Mouse (Mus musculus) CH12.LX (cell line): ENCODE measurements at regions not wholly inside any gene's neighbourhood (a gene's known extent, or its start where the extent isn't known, plus 50 kb on each side); places are given as distances from the start of the nearest gene placed in this dataset.

Experiments used
- DNase-seq: peaks from one replicate; pipeline ENCODE4 v3.0.0-alpha.2; 2013; ENCODE audit errors: extremely low read depth
- H3K27ac ChIP-seq: 2 replicates; pipeline ENCODE4 v1.5.1; 2012; ENCODE audit warnings: low read depth, mild to moderate bottlenecking, control low read depth, moderate library complexity; ENCODE audit not compliant: insufficient read depth
- H3K27me3 ChIP-seq: replicated peaks from 2 replicates; pipeline ENCODE3; 2012; ENCODE audit warnings: inconsistent platforms
- H3K36me3 ChIP-seq, 2 experiments: replicated peaks in 1 of 2; 2 replicates each; pipeline versions ENCODE3 to v1.6.1; 2012; ENCODE audit warnings: inconsistent platforms in 1 of 2, low read length in 1 of 2, mild to moderate bottlenecking in 1 of 2, mixed read lengths in 1 of 2, moderate library complexity in 1 of 2; ENCODE audit not compliant: control insufficient read depth in 1 of 2, insufficient read depth in 1 of 2
- H3K4me1 ChIP-seq, 2 experiments: 2 replicates each; pipeline ENCODE4 v1.6.1; 2012; ENCODE audit warnings: inconsistent platforms in 1 of 2, moderate library complexity in 1 of 2; ENCODE audit not compliant: insufficient read depth in 2 of 2, control insufficient read depth in 1 of 2
- H3K4me2 ChIP-seq: 2 replicates; pipeline ENCODE4 v1.6.1; 2012; ENCODE audit warnings: low read depth, mild to moderate bottlenecking, control low read depth; ENCODE audit not compliant: poor library complexity, insufficient read depth, severe bottlenecking
- H3K4me3 ChIP-seq, 3 experiments: fragments of 150-350 bp in 1 of 3; sonication (generic) in 1 of 3; replicated peaks in 1 of 3; 2 replicates each; pipeline versions ENCODE3 to v1.5.1; 2011 to 2012; ENCODE audit warnings: low read depth in 2 of 3, low read length in 2 of 3, mild to moderate bottlenecking in 2 of 3, moderate library complexity in 2 of 3, control low read depth in 1 of 3, improper control_type of control experiment in 1 of 3, inconsistent platforms in 1 of 3, mixed read lengths in 1 of 3; ENCODE audit not compliant: poor library complexity in 1 of 3
- H3K79me2 ChIP-seq: replicated peaks from 2 replicates; pipeline ENCODE4 v1.6.1; 2012; ENCODE audit warnings: mild to moderate bottlenecking, moderate library complexity; ENCODE audit not compliant: control insufficient read depth, poor library complexity, insufficient read depth, severe bottlenecking; ENCODE audit errors: extremely low read depth
- H3K9ac ChIP-seq: 2 replicates; pipeline ENCODE4 v1.6.1; 2012; ENCODE audit warnings: low read depth, mild to moderate bottlenecking, control low read depth, moderate library complexity; ENCODE audit not compliant: insufficient read depth
- H3K9me3 ChIP-seq: replicated peaks from 2 replicates; pipeline ENCODE3; 2012; ENCODE audit warnings: low read length, inconsistent platforms, mixed read lengths
- EP300 ChIP-seq: IDR thresholded peaks from 2 replicates; pipeline ENCODE4 v1.6.1; 2011; ENCODE audit warnings: low read length, improper control_type of control experiment
- MAFK ChIP-seq: IDR thresholded peaks from 2 replicates; pipeline ENCODE4 v1.6.1; 2011; ENCODE audit warnings: low read length, improper control_type of control experiment; ENCODE audit not compliant: insufficient replicate concordance
- PAX5 ChIP-seq: IDR thresholded peaks from 2 replicates; pipeline ENCODE4 v1.6.1; 2012; ENCODE audit warnings: low read length, inconsistent platforms, mixed read lengths
- RAD21 ChIP-seq: IDR thresholded peaks from 2 replicates; pipeline ENCODE4 v1.6.1; 2011; ENCODE audit warnings: low read depth, mild to moderate bottlenecking, low read length, improper control_type of control experiment, moderate library complexity
- SMC3 ChIP-seq: IDR thresholded peaks from 2 replicates; pipeline ENCODE4 v1.6.1; 2011; ENCODE audit warnings: low read depth, low read length, improper control_type of control experiment
- dilution Hi-C: fragments of 300-500 bp; cut with MboI; formaldehyde crosslinking; loops from 2 replicates; pipeline ENCODE4 v1.14.3; 2020; ENCODE audit warnings: low sequenced_read_pairs; ENCODE audit not compliant: extremely low pct_unique_long_range_greater_than_20kb, extremely low pct_ligation_motif_present
- in situ Hi-C: fragments of 300-500 bp; cut with MboI; formaldehyde crosslinking; loops from 3 replicates; pipeline ENCODE4 v1.14.3; 2019; ENCODE audit warnings: low sequenced_read_pairs, low pct_ligation_motif_present, low pct_unique_long_range_greater_than_20kb, mixed read lengths

GRCm38 (mm10) chr15:95735746-95736145, 54.9 kb upstream of the Ano6 start:
- dilution Hi-C loops = no loop called here
- no peak for DNase-seq
- in situ Hi-C loops = no loop called here
- Histone ChIP-seq H3K27me3 (no peaks in the 10 kb centered on the region), H3K27ac (no peak overlapping the region), H3K9me3 (no peaks in the 10 kb centered on the region), H3K36me3 (no peaks in the 10 kb centered on the region), H3K9ac (no peak overlapping the region), H3K4me1 (peaks cover 5 to 7% of the 10 kb centered on the region in 2 experiments; a peak in 2 of 4 replicates), H3K4me2 (no peak overlapping the region), H3K79me2 (no peaks in the 10 kb centered on the region), H3K4me3 (no peak overlapping the region)
- TF ChIP-seq MAFK = no peak
- no peak for TF ChIP-seq EP300
- TF ChIP-seq SMC3 = no peak
- no peak for TF ChIP-seq RAD21
- TF ChIP-seq PAX5 = no peak
